Mouse (Mus musculus) neural tube, embryonic 11.5 days (tissue): ENCODE measurements at regions not wholly inside any gene's neighbourhood (a gene's known extent, or its start where the extent isn't known, plus 50 kb on each side); places are given as distances from the start of the nearest gene placed in this dataset.

Experiments used
- ATAC-seq: fragments of 200-750 bp; cut with Nextera tagmentation; 2 replicates; pipeline ENCODE4 v1.8.0; 2017; ENCODE audit warnings: moderate number of reproducible peaks, mild to moderate bottlenecking, moderate TSS enrichment, moderate library complexity; ENCODE audit not compliant: insufficient read depth, low FRiP score, low TSS enrichment
- DNase-seq: peaks from one replicate; pipeline ENCODE4 v3.0.0-alpha.2; 2015; ENCODE audit warnings: low spot score
- H3K27ac ChIP-seq: fragments of 300-500 bp; sonication (generic); 2 replicates; pipeline ENCODE4 v1.5.1; 2014; ENCODE audit warnings: low read depth, mild to moderate bottlenecking, low read length
- H3K27me3 ChIP-seq: fragments of 300-500 bp; sonication (generic); 2 replicates; pipeline ENCODE4 v1.6.1; 2014; ENCODE audit warnings: mild to moderate bottlenecking, low read length, mixed read lengths; ENCODE audit not compliant: control insufficient read depth, insufficient read depth
- H3K36me3 ChIP-seq: fragments of 300-500 bp; sonication (generic); 2 replicates; pipeline ENCODE4 v1.6.1; 2014; ENCODE audit warnings: mild to moderate bottlenecking, low read length, moderate library complexity, mixed read lengths; ENCODE audit not compliant: control insufficient read depth, insufficient read depth
- H3K4me1 ChIP-seq: fragments of 300-500 bp; sonication (generic); 2 replicates; pipeline ENCODE4 v1.6.1; 2014; ENCODE audit warnings: low read length, mixed read lengths; ENCODE audit not compliant: control insufficient read depth, insufficient read depth
- H3K4me2 ChIP-seq: fragments of 300-500 bp; sonication (generic); 2 replicates; pipeline ENCODE4 v1.6.1; 2014; ENCODE audit warnings: low read depth, mild to moderate bottlenecking, moderate library complexity
- H3K4me3 ChIP-seq: fragments of 300-500 bp; sonication (generic); 2 replicates; pipeline ENCODE4 v1.5.1; 2014; ENCODE audit warnings: low read depth, low read length
- H3K9ac ChIP-seq: fragments of 300-500 bp; sonication (generic); 2 replicates; pipeline ENCODE4 v1.6.1; 2014; ENCODE audit warnings: mild to moderate bottlenecking, low read length
- H3K9me3 ChIP-seq: fragments of 300-500 bp; sonication (generic); 2 replicates; pipeline ENCODE4 v1.6.1; 2016; ENCODE audit warnings: low read length; ENCODE audit not compliant: control insufficient read depth
- WGBS: fragments of 180-500 bp; shearing (Covaris S2); extraction: QIAGEN DNeasy Blood & Tissue Kit; methylation state at CpG from one replicate; pipeline ENCODE4 v1.1.7; 2014; 5-methylcytosine and 5-hydroxymethylcytosine counted together

- 92% methylated on average over 2 of the region's 2 CpGs for WGBS
Measured at GRCm38 (mm10) chr5:129393150-129393549, 107.9 kb upstream of the Sfswap start.

GRCm38 (mm10) chr5:129393606-129394255 lies 107.3 kb upstream of the Sfswap start:
- H3K4me2 ChIP-seq, result no peak overlapping the region
- no peaks in the 10 kb centered on the region for H3K27me3 ChIP-seq
- H3K9ac ChIP-seq, result no peak overlapping the region
- H3K4me1 ChIP-seq, result no peaks in the 10 kb centered on the region
- no peaks in the 10 kb centered on the region for H3K9me3 ChIP-seq
- H3K27ac ChIP-seq, result no peak overlapping the region
- no peak for ATAC-seq
- no peak overlapping the region for H3K4me3 ChIP-seq
- no peaks in the 10 kb centered on the region for H3K36me3 ChIP-seq
- WGBS, result 86% methylated on average over 9 of the region's 9 CpGs
- no peak for DNase-seq

More at GRCm38 (mm10) chr5:129393150-129393549, 107.9 kb upstream of the Sfswap start:
- DNase-seq (no peak), ATAC-seq (no peak)
- no peaks in the 10 kb centered on the region for H3K4me1 ChIP-seq
- no peak overlapping the region for H3K4me2 ChIP-seq
- H3K27me3 ChIP-seq, result no peaks in the 10 kb centered on the region
- no peaks in the 10 kb centered on the region for H3K9me3 ChIP-seq
- H3K36me3 ChIP-seq, result no peaks in the 10 kb centered on the region
- H3K4me3 ChIP-seq, result no peak overlapping the region
- H3K9ac ChIP-seq, result no peak overlapping the region
- no peak overlapping the region for H3K27ac ChIP-seq

- Histone ChIP-seq H3K9me3 (no peaks in the 10 kb centered on the region), H3K36me3 (no peaks in the 10 kb centered on the region), H3K4me3 (no peak overlapping the region), H3K9ac (no peak overlapping the region), H3K4me1 (no peaks in the 10 kb centered on the region), H3K4me2 (no peak overlapping the region), H3K27me3 (no peaks in the 10 kb centered on the region), H3K27ac (no peak overlapping the region)
- no peak for DNase-seq
- WGBS, result 71% methylated on average over 4 of the region's 4 CpGs
- ATAC-seq, result no peak
Measured at GRCm38 (mm10) chr5:129394416-129394815, 106.6 kb upstream of the Sfswap start.

GRCm38 (mm10) chr5:129397311-129397710 lies 103.7 kb upstream of the Sfswap start:
- ATAC-seq (no peak), DNase-seq (no peak)
- H3K27me3 ChIP-seq, result no peaks in the 10 kb centered on the region
- 77% methylated on average over 1 of the region's 1 CpGs for WGBS
- H3K4me3 ChIP-seq, result no peak overlapping the region
- no peak overlapping the region for H3K4me2 ChIP-seq
- H3K4me1 ChIP-seq, result no peaks in the 10 kb centered on the region
- H3K27ac ChIP-seq, result no peak overlapping the region
- H3K9ac ChIP-seq, result no peak overlapping the region
- no peaks in the 10 kb centered on the region for H3K9me3 ChIP-seq
- H3K36me3 ChIP-seq, result no peaks in the 10 kb centered on the region

- Histone ChIP-seq H3K4me2 (no peak overlapping the region), H3K36me3 (no peaks in the 10 kb centered on the region), H3K9me3 (no peaks in the 10 kb centered on the region), H3K4me3 (no peak overlapping the region), H3K9ac (no peak overlapping the region), H3K27ac (no peak overlapping the region), H3K4me1 (no peaks in the 10 kb centered on the region), H3K27me3 (no peaks in the 10 kb centered on the region)
- no peak for DNase-seq
- ATAC-seq, result no peak
- 69% methylated on average over 4 of the region's 4 CpGs for WGBS
Measured at GRCm38 (mm10) chr5:129406259-129406658, 94.8 kb upstream of the Sfswap start.

- DNase-seq (no peak), ATAC-seq (no peak)
- Histone ChIP-seq H3K9ac (no peak overlapping the region), H3K4me1 (no peaks in the 10 kb centered on the region), H3K27ac (no peak overlapping the region), H3K9me3 (no peaks in the 10 kb centered on the region), H3K27me3 (no peaks in the 10 kb centered on the region), H3K4me2 (no peak overlapping the region), H3K4me3 (no peak overlapping the region), H3K36me3 (no peaks in the 10 kb centered on the region)
- WGBS, result 66% methylated on average over 14 of the region's 14 CpGs
Measured at GRCm38 (mm10) chr5:129409440-129410004, 91.5 kb upstream of the Sfswap start.

GRCm38 (mm10) chr5:129412161-129412560 lies 88.9 kb upstream of the Sfswap start:
- peaks cover 8% of the 10 kb centered on the region for H3K4me1 ChIP-seq
- no peaks in the 10 kb centered on the region for H3K9me3 ChIP-seq
- no peaks in the 10 kb centered on the region for H3K36me3 ChIP-seq
- H3K9ac ChIP-seq, result no peak overlapping the region
- H3K27me3 ChIP-seq, result no peaks in the 10 kb centered on the region
- H3K27ac ChIP-seq, result no peak overlapping the region
- no peak overlapping the region for H3K4me3 ChIP-seq
- ATAC-seq, result no peak
- DNase-seq, result no peak
- H3K4me2 ChIP-seq, result no peak overlapping the region
- WGBS, result 92% methylated on average over 6 of the region's 6 CpGs

GRCm38 (mm10) chr5:129414960-129415706 lies 85.9 kb upstream of the Sfswap start:
- no peaks in the 10 kb centered on the region for H3K9me3 ChIP-seq
- no peak overlapping the region for H3K4me2 ChIP-seq
- no peak overlapping the region for H3K9ac ChIP-seq
- no peaks in the 10 kb centered on the region for H3K36me3 ChIP-seq
- no peak overlapping the region for H3K27ac ChIP-seq
- ATAC-seq (no peak), DNase-seq (no peak)
- no peak overlapping the region for H3K4me3 ChIP-seq
- WGBS, result 40% methylated on average over 12 of the region's 12 CpGs
- H3K4me1 ChIP-seq, result peaks cover 8% of the 10 kb centered on the region
- H3K27me3 ChIP-seq, result no peaks in the 10 kb centered on the region

GRCm38 (mm10) chr5:129416425-129416824 lies 84.6 kb upstream of the Sfswap start:
- DNase-seq, result no peak
- WGBS, result 43% methylated on average over 3 of the region's 3 CpGs
- Histone ChIP-seq H3K36me3 (no peaks in the 10 kb centered on the region), H3K4me3 (no peak overlapping the region), H3K4me1 (peaks cover 8% of the 10 kb centered on the region), H3K27me3 (no peaks in the 10 kb centered on the region), H3K4me2 (no peak overlapping the region), H3K27ac (no peak overlapping the region), H3K9me3 (no peaks in the 10 kb centered on the region), H3K9ac (no peak overlapping the region)
- ATAC-seq, result no peak
